Mouse (Mus musculus): Measurements from ENCODE around the gene Itga3. TPM values are rescaled to one million over a fixed set of nuclear protein-coding genes. Genes with fewer than 3 reads are reported as not detected.
A peak's percentile ranks its signal among the peaks of the same experiment; 100 is the strongest.

Gene Itga3
- polyA plus RNA-seq, 1 experiment from 2014 or later, result 0.06 TPM

- WGBS (ENCODE audit: missing documents), result 90% methylated on average over 10 of the region's 10 CpGs
- Histone ChIP-seq H3K79me2 (ENCODE audit: inconsistent target) (no peaks in the 10 kb centered on the region), H3K4me3 (ENCODE audit: inconsistent target) (no peak overlapping the region), H3K36me3 (ENCODE audit: inconsistent target) (no peaks in the 10 kb centered on the region), H3K27ac (no peak overlapping the region)
Observed at GRCm38 (mm10) chr11:95069226-95069957, 7.2 kb downstream of the Itga3 start.

GRCm38 (mm10) chr11:95056768-95057501, 19.7 kb downstream of the Itga3 start:
- H3K4me3 ChIP-seq (ENCODE audit: inconsistent target), result no peak overlapping the region
- no peaks in the 10 kb centered on the region for H3K36me3 ChIP-seq (ENCODE audit: inconsistent target)
- no peaks in the 10 kb centered on the region for H3K79me2 ChIP-seq (ENCODE audit: inconsistent target)
- WGBS (ENCODE audit: missing documents), result 72% methylated on average over 18 of the region's 19 CpGs
- no peak overlapping the region for H3K27ac ChIP-seq

- no peaks in the 10 kb centered on the region for H3K79me2 ChIP-seq (ENCODE audit: inconsistent target)
- H3K27ac ChIP-seq, result no peak overlapping the region
- no peak overlapping the region for H3K4me3 ChIP-seq (ENCODE audit: inconsistent target)
- 94% methylated on average over 9 of the region's 9 CpGs for WGBS (ENCODE audit: missing documents)
- no peaks in the 10 kb centered on the region for H3K36me3 ChIP-seq (ENCODE audit: inconsistent target)
Observed at GRCm38 (mm10) chr11:95053062-95053461, 23.5 kb downstream of the Itga3 start.

GRCm38 (mm10) chr11:95046980-95047680, 29.5 kb downstream of the Itga3 start:
- H3K79me2 ChIP-seq (ENCODE audit: inconsistent target), result no peaks in the 10 kb centered on the region
- 55% methylated on average over 9 of the region's 9 CpGs for WGBS (ENCODE audit: missing documents)
- no peak overlapping the region for H3K4me3 ChIP-seq (ENCODE audit: inconsistent target)
- H3K36me3 ChIP-seq (ENCODE audit: inconsistent target), result no peaks in the 10 kb centered on the region
- no peak overlapping the region for H3K27ac ChIP-seq

GRCm38 (mm10) chr11:95044185-95044870, 32.3 kb downstream of the Itga3 start:
- Histone ChIP-seq H3K79me2 (ENCODE audit: inconsistent target) (no peaks in the 10 kb centered on the region), H3K4me3 (ENCODE audit: inconsistent target) (no peak overlapping the region), H3K27ac (no peak overlapping the region), H3K36me3 (ENCODE audit: inconsistent target) (no peaks in the 10 kb centered on the region)
- WGBS (ENCODE audit: missing documents), result 89% methylated on average over 12 of the region's 13 CpGs

- Histone ChIP-seq H3K4me3 (ENCODE audit: inconsistent target) (no peak overlapping the region), H3K79me2 (ENCODE audit: inconsistent target) (no peaks in the 10 kb centered on the region), H3K36me3 (ENCODE audit: inconsistent target) (no peaks in the 10 kb centered on the region), H3K27ac (no peak overlapping the region)
- 78% methylated on average over 7 of the region's 7 CpGs for WGBS (ENCODE audit: missing documents)
Observed at GRCm38 (mm10) chr11:95043608-95044007, 33.0 kb downstream of the Itga3 start.

GRCm38 (mm10) chr11:95043060-95043459, 33.5 kb downstream of the Itga3 start:
- Histone ChIP-seq H3K36me3 (ENCODE audit: inconsistent target) (no peaks in the 10 kb centered on the region), H3K27ac (no peak overlapping the region), H3K79me2 (ENCODE audit: inconsistent target) (no peaks in the 10 kb centered on the region), H3K4me3 (ENCODE audit: inconsistent target) (no peak overlapping the region)
- WGBS (ENCODE audit: missing documents), result 94% methylated on average over 4 of the region's 4 CpGs

GRCm38 (mm10) chr11:95042096-95042495, 34.5 kb downstream of the Itga3 start:
- H3K36me3 ChIP-seq (ENCODE audit: inconsistent target), result no peaks in the 10 kb centered on the region
- H3K27ac ChIP-seq, result no peak overlapping the region
- 0% methylated on average over 9 of the region's 11 CpGs for WGBS (ENCODE audit: missing documents)
- H3K79me2 ChIP-seq (ENCODE audit: inconsistent target), result no peaks in the 10 kb centered on the region
- H3K4me3 ChIP-seq (ENCODE audit: inconsistent target), result peak overlapping the region; percentile 34

GRCm38 (mm10) chr11:95041139-95041609, 35.4 kb downstream of the Itga3 start, which contains the start of gene Pdk2:
Gene Pdk2, minus strand, starts transcription at chr11:95041354.
- under 1% methylated on average over 41 of the region's 41 CpGs for WGBS (ENCODE audit: missing documents)
- no peak within 1 kb of the TSS for H3K27ac ChIP-seq

GRCm38 (mm10) chr11:95040491-95041138, 36.0 kb downstream of the Itga3 start:
- Histone ChIP-seq H3K36me3 (ENCODE audit: inconsistent target) (no peaks in the 10 kb centered on the region), H3K27ac (no peak overlapping the region), H3K4me3 (ENCODE audit: inconsistent target) (peak overlapping the region; percentile 44), H3K79me2 (ENCODE audit: inconsistent target) (no peaks in the 10 kb centered on the region)
- 4% methylated on average over 20 of the region's 20 CpGs for WGBS (ENCODE audit: missing documents)

More at GRCm38 (mm10) chr11:95041139-95041609, 35.4 kb downstream of the Itga3 start, which contains the start of gene Pdk2:
- Histone ChIP-seq H3K4me3 (ENCODE audit: inconsistent target) (peak within 1 kb of the TSS; percentile 44), H3K36me3 (ENCODE audit: inconsistent target) (no peaks in the 10 kb centered on the region), H3K79me2 (ENCODE audit: inconsistent target) (no peaks in the 10 kb centered on the region)

GRCm38 (mm10) chr11:95039766-95040165, 36.8 kb downstream of the Itga3 start:
- no peaks in the 10 kb centered on the region for H3K79me2 ChIP-seq (ENCODE audit: inconsistent target)
- no peak overlapping the region for H3K27ac ChIP-seq
- no peak overlapping the region for H3K4me3 ChIP-seq (ENCODE audit: inconsistent target)
- no peaks in the 10 kb centered on the region for H3K36me3 ChIP-seq (ENCODE audit: inconsistent target)
- WGBS (ENCODE audit: missing documents), result 94% methylated on average over 4 of the region's 4 CpGs

GRCm38 (mm10) chr11:95038818-95039655, 37.6 kb downstream of the Itga3 start:
- H3K36me3 ChIP-seq (ENCODE audit: inconsistent target), result no peaks in the 10 kb centered on the region
- no peak overlapping the region for H3K27ac ChIP-seq
- H3K79me2 ChIP-seq (ENCODE audit: inconsistent target), result no peaks in the 10 kb centered on the region
- H3K4me3 ChIP-seq (ENCODE audit: inconsistent target), result no peak overlapping the region
- WGBS (ENCODE audit: missing documents), result 93% methylated on average over 13 of the region's 13 CpGs

- Histone ChIP-seq H3K36me3 (ENCODE audit: inconsistent target) (no peaks in the 10 kb centered on the region), H3K4me3 (ENCODE audit: inconsistent target) (no peak overlapping the region), H3K27ac (no peak overlapping the region), H3K79me2 (ENCODE audit: inconsistent target) (no peaks in the 10 kb centered on the region)
- 94% methylated on average over 14 of the region's 14 CpGs for WGBS (ENCODE audit: missing documents)
Observed at GRCm38 (mm10) chr11:95038156-95038817, 38.3 kb downstream of the Itga3 start.
